ENCODE assay signal across 29 mouse cellular contexts in the genomic region with DNA sequence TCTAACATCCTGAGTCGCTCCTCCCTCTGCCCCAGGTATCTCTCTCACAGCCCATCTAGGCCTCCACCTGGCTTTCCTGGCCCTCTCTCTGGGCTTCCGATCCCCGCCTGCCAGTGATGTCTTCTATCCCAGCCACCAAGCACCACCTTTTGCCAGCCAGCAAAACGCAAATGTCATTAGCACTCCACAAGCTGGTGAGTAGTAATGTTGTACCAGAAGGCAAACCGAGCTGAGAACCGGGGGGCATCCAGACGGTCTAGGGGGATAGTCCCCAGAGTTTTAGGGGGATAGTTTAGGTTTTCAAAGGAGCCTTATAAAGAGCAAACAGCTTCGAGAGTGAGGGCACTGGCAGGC. TPM values are rescaled to one million over a fixed set of nuclear protein-coding genes. Genes with fewer than 3 reads are reported as not detected.
A peak's percentile ranks its signal among the peaks of the same experiment; 100 is the strongest.
DNase-seq lines count a peak whose midpoint lies in the region; ATAC-seq and TF ChIP-seq lines count a peak whose summit lies in the region.
"Had no signal": no experiment of that assay in that cellular context is flagged by ENCODE, and none has a peak within 500 bp of the region (broad histone marks: within the 10 kb centered on the region; RNA-seq: fewer than 3 reads in every experiment).

No protein-coding gene starts in this region.

- no peak overlapping the region for H3K4me2 ChIP-seq in forebrain, embryonic 15.5 days (replicated peaks)
- H3K4me2 ChIP-seq: forebrain, embryonic 12.5 days; heart, embryonic 11.5 days; hindbrain, embryonic 15.5 days; limb, embryonic 13.5 days; liver, embryonic 11.5 days; lung, embryonic 15.5 days; midbrain, embryonic 15.5 days; neural tube, embryonic 15.5 days had no signal

- TF ChIP-seq POLR2A in cerebellum, adult 2 months (IDR thresholded peaks at IDR 0.05; ENCODE audit: borderline replicate concordance, insufficient read depth, low read length) = no peak

- H3K27ac ChIP-seq in forebrain, embryonic 15.5 days (replicated peaks) = no peak overlapping the region
- H3K27ac ChIP-seq in forebrain, embryonic 10.5 days = no peak overlapping the region
- peak overlapping the region; percentile 21 for H3K27ac ChIP-seq in cerebellum, adult 2 months (ENCODE audit: insufficient read depth, low read length)
- H3K27ac ChIP-seq: forebrain, embryonic 12.5 days; gastrocnemius, adult 2 months; hindbrain, embryonic 15.5 days; limb, embryonic 13.5 days; lung, embryonic 15.5 days; midbrain, embryonic 15.5 days; neural tube, embryonic 15.5 days had no signal

- H3K4me3 ChIP-seq in forebrain, embryonic 15.5 days = no peak overlapping the region
- H3K4me3 ChIP-seq in forebrain, embryonic 10.5 days = no peak overlapping the region
- H3K4me3 ChIP-seq in cerebellum, adult 2 months (replicated peaks; ENCODE audit: insufficient read depth, low read depth, low read length) = no peak overlapping the region
- H3K4me3 ChIP-seq: erythroblast, embryonic 14.5 days; forebrain, embryonic 12.5 days; gastrocnemius, adult 2 months; hindbrain, embryonic 15.5 days; limb, embryonic 13.5 days; lung, embryonic 15.5 days; midbrain, embryonic 15.5 days; neural tube, embryonic 15.5 days had no signal

- no peaks in the 10 kb centered on the region for H3K27me3 ChIP-seq in forebrain, embryonic 15.5 days
- H3K27me3 ChIP-seq in forebrain, embryonic 10.5 days (ENCODE audit: poor library complexity, severe bottlenecking) = no peaks in the 10 kb centered on the region
- H3K27me3 ChIP-seq in cerebellum, adult 2 months (ENCODE audit: control insufficient read depth, insufficient read depth, low read length) = no peaks in the 10 kb centered on the region
- H3K27me3 ChIP-seq: forebrain, embryonic 12.5 days; hindbrain, embryonic 15.5 days; limb, embryonic 13.5 days; lung, embryonic 15.5 days; midbrain, embryonic 15.5 days; neural tube, embryonic 15.5 days had no signal

- ATAC-seq in forebrain, embryonic 15.5 days (replicated peaks) = 0 out of 2 replicates have a peak, but pooled peaks have one; percentile 27
- ATAC-seq: inflammation-experienced regulatory T-cells, adult 6 months; midbrain, embryonic 15.5 days had no signal

- H3K4me1 ChIP-seq in forebrain, embryonic 15.5 days = peaks cover 25% of the 10 kb centered on the region
- peaks cover 75% of the 10 kb centered on the region for H3K4me1 ChIP-seq in forebrain, embryonic 10.5 days
- H3K4me1 ChIP-seq in cerebellum, adult 2 months (ENCODE audit: control insufficient read depth, insufficient read depth, low read length) = peaks cover 49% of the 10 kb centered on the region
- H3K4me1 ChIP-seq: lung, embryonic 15.5 days had no signal

- H3K9ac ChIP-seq in forebrain, embryonic 15.5 days (replicated peaks) = no peak overlapping the region
- H3K9ac ChIP-seq: forebrain, embryonic 12.5 days; hindbrain, embryonic 15.5 days; limb, embryonic 13.5 days; lung, embryonic 15.5 days; midbrain, embryonic 15.5 days; neural tube, embryonic 15.5 days had no signal

- no peaks in the 10 kb centered on the region for H3K36me3 ChIP-seq in forebrain, embryonic 15.5 days
- peaks cover 16% of the 10 kb centered on the region for H3K36me3 ChIP-seq in forebrain, embryonic 10.5 days (replicated peaks)
- H3K36me3 ChIP-seq: forebrain, embryonic 12.5 days; G1E; hindbrain, embryonic 15.5 days; limb, embryonic 13.5 days; lung, embryonic 15.5 days; midbrain, embryonic 15.5 days; neural tube, embryonic 15.5 days had no signal

- no peaks in the 10 kb centered on the region for H3K9me3 ChIP-seq in forebrain, embryonic 15.5 days
- no peaks in the 10 kb centered on the region for H3K9me3 ChIP-seq in forebrain, embryonic 10.5 days
- H3K9me3 ChIP-seq: forebrain, embryonic 12.5 days; G1E; hindbrain, embryonic 15.5 days; limb, embryonic 13.5 days; lung, embryonic 15.5 days; midbrain, embryonic 15.5 days; neural tube, embryonic 15.5 days had no signal

- no peak for TF ChIP-seq CTCF in cerebellum, adult 2 months (IDR thresholded peaks at IDR 0.05; ENCODE audit: borderline replicate concordance, insufficient read depth, low read depth, low read length)

- 72% methylated on average over 8 of the region's 8 CpGs for WGBS in forebrain, embryonic 15.5 days
- 84% methylated on average over 8 of the region's 8 CpGs for WGBS in forebrain, embryonic 10.5 days
- WGBS in cerebellum, adult 2 months = 25% methylated on average over 8 of the region's 8 CpGs

- no peak for DNase-seq in forebrain, embryonic 10.5 days (ENCODE audit: extremely low spot score, low spot score)
- DNase-seq in layer of hippocampus, postnatal 14 days (ENCODE audit: low spot score in 2 of 2) = peak; percentile 58 to 75
- no peak for DNase-seq in layer of hippocampus, postnatal 25 days (ENCODE audit: extremely low spot score in 1 of 2, low spot score in 1 of 2)
- peak; percentile 57 to 76 for DNase-seq in cerebellum, adult 2 months
- DNase-seq in cerebellum, postnatal 25 days = peak; percentile 66 to 71
- no peak for DNase-seq in gastrocnemius, adult 18-20 months (ENCODE audit: low spot score)
- no peak for DNase-seq in right cerebral cortex, postnatal 25 days
- DNase-seq: adrenal gland, adult 8-10 months; gastrocnemius, adult 2 months; gastrocnemius, postnatal 36 days; heart, adult 18-20 months; heart, postnatal 4 days; kidney, adult 11 months; kidney, postnatal 14 days; lung, postnatal 4 days; thymus, adult 2 months; thymus, postnatal 36 days had no signal

RNA-seq across cellular contexts. Expression of gene Trp53i11, which starts 56.7 kb away (rescaled TPM):
- polyA plus RNA-seq in forebrain, embryonic 15.5 days (2015; fragmentation: Nextera tagmentation; extraction: Ambion mirVana) = 90.5 and 110 TPM in 2 replicates
- 74.4 and 77.0 TPM in 2 replicates for polyA plus RNA-seq in forebrain, embryonic 10.5 days (2016; fragmentation: Nextera tagmentation; extraction: Ambion mirVana)
- 10 to 100 TPM; 49.2 to 53.7 TPM for total RNA-seq in layer of hippocampus, postnatal 14 days (2021)
- total RNA-seq in layer of hippocampus, postnatal 25 days (2021) = 10 to 100 TPM; 73.9 to 75.7 TPM
- polyA plus RNA-seq in cerebellum, adult 2 months (2012; rRNA removed) = 54.5 and 59.6 TPM in 2 replicates
- 1 to 10 TPM; 3.9 to 4.5 TPM for total RNA-seq in gastrocnemius, adult 18-20 months (2021)
- total RNA-seq: G1E had no signal
- polyA plus RNA-seq: G1E had no signal

Comparison
In these comparisons a context has a peak if more than half of its experiments do, and no peak if none do; other contexts are left out.
1. DNase-seq: peak in layer of hippocampus, postnatal 14 days (2 of 2), cerebellum, adult 2 months (2 of 2) and cerebellum, postnatal 25 days (2 of 2); none in forebrain, embryonic 10.5 days (single experiment), layer of hippocampus, postnatal 25 days (0 of 2), gastrocnemius, adult 18-20 months (single experiment) and right cerebral cortex, postnatal 25 days (single experiment).
2. RNA of gene Trp53i11, which starts 56.7 kb away (total RNA-seq): 73.9 to 75.7 TPM in layer of hippocampus, postnatal 25 days and 49.2 to 53.7 TPM in layer of hippocampus, postnatal 14 days; 3.9 to 4.5 TPM in gastrocnemius, adult 18-20 months; every median in the first group is over 4 times any median in the second.